Mouse (Mus musculus): ENCODE measurements at regions not wholly inside any gene's neighbourhood (a gene's known extent, or its start where the extent isn't known, plus 50 kb on each side); places are given as distances from the start of the nearest gene placed in this dataset.

- Histone ChIP-seq H3K4me2 (ENCODE audit: low read depth, low read length, severe bottlenecking) (no peak overlapping the region), H3K9ac (ENCODE audit: low read length) (no peak overlapping the region), H3K4me3 (ENCODE audit: low read depth, low read length) (no peak overlapping the region), H3K4me1 (replicated peaks; ENCODE audit: control insufficient read depth, insufficient read depth, low read length) (no peaks in the 10 kb centered on the region), H3K27me3 (ENCODE audit: control insufficient read depth, insufficient read depth, low read length) (no peaks in the 10 kb centered on the region), H3K9me3 (ENCODE audit: control insufficient read depth, low read length) (no peaks in the 10 kb centered on the region), H3K27ac (ENCODE audit: low read depth, low read length) (no peak overlapping the region), H3K36me3 (ENCODE audit: control insufficient read depth, insufficient read depth, low read length) (no peaks in the 10 kb centered on the region)
- ATAC-seq (replicated peaks; ENCODE audit: low FRiP score): no peak
- no peak for DNase-seq (ENCODE audit: low spot score)
- 58% methylated on average over 6 of the region's 6 CpGs for WGBS
These were observed 1343.2 kb upstream of the Slc10a2 start for GRCm38 (mm10) chr8:6448301-6448700.

- no peak overlapping the region for H3K4me3 ChIP-seq (ENCODE audit: low read depth, low read length)
- no peaks in the 10 kb centered on the region for H3K9me3 ChIP-seq (ENCODE audit: control insufficient read depth, low read length)
- DNase-seq (ENCODE audit: low spot score) (no peak), ATAC-seq (replicated peaks; ENCODE audit: low FRiP score) (no peak)
- no peak overlapping the region for H3K27ac ChIP-seq (ENCODE audit: low read depth, low read length)
- H3K36me3 ChIP-seq (ENCODE audit: control insufficient read depth, insufficient read depth, low read length): no peaks in the 10 kb centered on the region
- no peaks in the 10 kb centered on the region for H3K4me1 ChIP-seq (replicated peaks; ENCODE audit: control insufficient read depth, insufficient read depth, low read length)
- 75% methylated on average over 4 of the region's 4 CpGs for WGBS
- no peak overlapping the region for H3K9ac ChIP-seq (ENCODE audit: low read length)
- H3K4me2 ChIP-seq (ENCODE audit: low read depth, low read length, severe bottlenecking): no peak overlapping the region
- no peaks in the 10 kb centered on the region for H3K27me3 ChIP-seq (ENCODE audit: control insufficient read depth, insufficient read depth, low read length)
These were observed 1333.9 kb upstream of the Slc10a2 start for GRCm38 (mm10) chr8:6439069-6439468.

Measured in forebrain, embryonic 11.5 days (tissue).